Mouse (Mus musculus): Measurements from ENCODE around the gene Ccr7. TPM values are rescaled to one million over a fixed set of nuclear protein-coding genes. Genes with fewer than 3 reads are reported as not detected.
A peak's percentile ranks its signal among the peaks of the same experiment; 100 is the strongest.

Ccr7 gene
- polyA plus RNA-seq, 1 experiment from 2014 or later: 1.6 TPM

- Histone ChIP-seq H3K27me3 (ENCODE audit: insufficient read depth, low read length) (no peaks in the 10 kb centered on the region), H3K4me3 (ENCODE audit: low read depth, low read length) (no peak overlapping the region), H3K4me2 (ENCODE audit: low read depth, low read length) (no peak overlapping the region), H3K9me3 (ENCODE audit: low read length) (no peaks in the 10 kb centered on the region), H3K9ac (replicated peaks) (no peak overlapping the region), H3K4me1 (ENCODE audit: insufficient read depth) (peaks cover 5% of the 10 kb centered on the region), H3K36me3 (replicated peaks; ENCODE audit: insufficient read depth, low read length) (no peaks in the 10 kb centered on the region), H3K27ac (ENCODE audit: low read depth) (peak overlapping the region; percentile 22; the same call in 1 of the 2 replicates)
- TF ChIP-seq EP300 (IDR thresholded peaks at IDR 0.05; ENCODE audit: low read depth) (no peak), CTCF (IDR thresholded peaks at IDR 0.05; ENCODE audit: low read depth) (no peak)
- DNase-seq: no peak
- 28% methylated on average over 3 of the region's 3 CpGs for WGBS (ENCODE audit: insufficient replicate concordance)
- ATAC-seq: no peak
Observed at GRCm38 (mm10) chr11:99136361-99136760, 18.5 kb downstream of the Ccr7 start.

GRCm38 (mm10) chr11:99135047-99135440, 19.8 kb downstream of the Ccr7 start:
- Histone ChIP-seq H3K27ac (ENCODE audit: low read depth) (no peak overlapping the region), H3K4me2 (ENCODE audit: low read depth, low read length) (no peak overlapping the region), H3K4me1 (ENCODE audit: insufficient read depth) (peaks cover 4% of the 10 kb centered on the region), H3K4me3 (ENCODE audit: low read depth, low read length) (no peak overlapping the region), H3K9me3 (ENCODE audit: low read length) (no peaks in the 10 kb centered on the region), H3K36me3 (replicated peaks; ENCODE audit: insufficient read depth, low read length) (no peaks in the 10 kb centered on the region), H3K9ac (replicated peaks) (no peak overlapping the region), H3K27me3 (ENCODE audit: insufficient read depth, low read length) (no peaks in the 10 kb centered on the region)
- DNase-seq: no peak
- TF ChIP-seq CTCF (IDR thresholded peaks at IDR 0.05; ENCODE audit: low read depth) (no peak), EP300 (IDR thresholded peaks at IDR 0.05; ENCODE audit: low read depth) (no peak)
- no peak for ATAC-seq
- WGBS (ENCODE audit: insufficient replicate concordance): 75% methylated on average over 8 of the region's 8 CpGs

GRCm38 (mm10) chr11:99134266-99135046, 20.4 kb downstream of the Ccr7 start:
- TF ChIP-seq CTCF (IDR thresholded peaks at IDR 0.05; ENCODE audit: low read depth) (no peak), EP300 (IDR thresholded peaks at IDR 0.05; ENCODE audit: low read depth) (no peak)
- Histone ChIP-seq H3K27me3 (ENCODE audit: insufficient read depth, low read length) (no peaks in the 10 kb centered on the region), H3K4me3 (ENCODE audit: low read depth, low read length) (no peak overlapping the region), H3K4me2 (ENCODE audit: low read depth, low read length) (no peak overlapping the region), H3K9me3 (ENCODE audit: low read length) (no peaks in the 10 kb centered on the region), H3K9ac (replicated peaks) (no peak overlapping the region), H3K4me1 (ENCODE audit: insufficient read depth) (peaks cover 4% of the 10 kb centered on the region), H3K36me3 (replicated peaks; ENCODE audit: insufficient read depth, low read length) (no peaks in the 10 kb centered on the region), H3K27ac (ENCODE audit: low read depth) (no peak overlapping the region)
- DNase-seq (no peak), ATAC-seq (no peak)
- WGBS (ENCODE audit: insufficient replicate concordance): 49% methylated on average over 15 of the region's 15 CpGs

- 36% methylated on average over 5 of the region's 5 CpGs for WGBS (ENCODE audit: insufficient replicate concordance)
- H3K4me1 ChIP-seq (ENCODE audit: insufficient read depth): peaks cover 4% of the 10 kb centered on the region
- no peak overlapping the region for H3K27ac ChIP-seq (ENCODE audit: low read depth)
- no peak for TF ChIP-seq CTCF (IDR thresholded peaks at IDR 0.05; ENCODE audit: low read depth)
- TF ChIP-seq EP300 (IDR thresholded peaks at IDR 0.05; ENCODE audit: low read depth): no peak
- no peaks in the 10 kb centered on the region for H3K27me3 ChIP-seq (ENCODE audit: insufficient read depth, low read length)
- no peak overlapping the region for H3K9ac ChIP-seq (replicated peaks)
- ATAC-seq (no peak), DNase-seq (no peak)
- no peak overlapping the region for H3K4me3 ChIP-seq (ENCODE audit: low read depth, low read length)
- H3K9me3 ChIP-seq (ENCODE audit: low read length): no peaks in the 10 kb centered on the region
- no peaks in the 10 kb centered on the region for H3K36me3 ChIP-seq (replicated peaks; ENCODE audit: insufficient read depth, low read length)
- H3K4me2 ChIP-seq (ENCODE audit: low read depth, low read length): no peak overlapping the region
Observed at GRCm38 (mm10) chr11:99133285-99133897, 21.5 kb downstream of the Ccr7 start.

GRCm38 (mm10) chr11:99132091-99132730, 22.7 kb downstream of the Ccr7 start:
- no peaks in the 10 kb centered on the region for H3K9me3 ChIP-seq (ENCODE audit: low read length)
- DNase-seq (peak; percentile 33), ATAC-seq (peak; percentile 56; the same call in 1 of the 2 replicates)
- no peak for TF ChIP-seq CTCF (IDR thresholded peaks at IDR 0.05; ENCODE audit: low read depth)
- TF ChIP-seq EP300 (IDR thresholded peaks at IDR 0.05; ENCODE audit: low read depth): no peak
- H3K36me3 ChIP-seq (replicated peaks; ENCODE audit: insufficient read depth, low read length): no peaks in the 10 kb centered on the region
- peak overlapping the region; percentile 27; the same call in 1 of the 2 replicates for H3K4me2 ChIP-seq (ENCODE audit: low read depth, low read length)
- WGBS (ENCODE audit: insufficient replicate concordance): 15% methylated on average over 11 of the region's 11 CpGs
- peaks cover 4% of the 10 kb centered on the region for H3K4me1 ChIP-seq (ENCODE audit: insufficient read depth)
- no peak overlapping the region for H3K4me3 ChIP-seq (ENCODE audit: low read depth, low read length)
- no peak overlapping the region for H3K9ac ChIP-seq (replicated peaks)
- H3K27me3 ChIP-seq (ENCODE audit: insufficient read depth, low read length): no peaks in the 10 kb centered on the region
- no peak overlapping the region for H3K27ac ChIP-seq (ENCODE audit: low read depth)

- H3K4me1 ChIP-seq (ENCODE audit: insufficient read depth): peaks cover 4% of the 10 kb centered on the region
Observed at GRCm38 (mm10) chr11:99131463-99131840, 23.4 kb downstream of the Ccr7 start.

More at GRCm38 (mm10) chr11:99131463-99131840, 23.4 kb downstream of the Ccr7 start:
- WGBS (ENCODE audit: insufficient replicate concordance): 49% methylated on average over 12 of the region's 12 CpGs
- H3K4me2 ChIP-seq (ENCODE audit: low read depth, low read length): no peak overlapping the region
- no peak overlapping the region for H3K27ac ChIP-seq (ENCODE audit: low read depth)
- no peaks in the 10 kb centered on the region for H3K27me3 ChIP-seq (ENCODE audit: insufficient read depth, low read length)
- no peak overlapping the region for H3K9ac ChIP-seq (replicated peaks)
- DNase-seq: no peak
- no peaks in the 10 kb centered on the region for H3K36me3 ChIP-seq (replicated peaks; ENCODE audit: insufficient read depth, low read length)
- H3K4me3 ChIP-seq (ENCODE audit: low read depth, low read length): no peak overlapping the region
- no peak for ATAC-seq
- no peak for TF ChIP-seq EP300 (IDR thresholded peaks at IDR 0.05; ENCODE audit: low read depth)
- no peak for TF ChIP-seq CTCF (IDR thresholded peaks at IDR 0.05; ENCODE audit: low read depth)
- H3K9me3 ChIP-seq (ENCODE audit: low read length): no peaks in the 10 kb centered on the region

Data from liver, postnatal 0 days (tissue).